Comparison of ENCODE assay signal across 19 mouse cellular contexts in the genomic region with DNA sequence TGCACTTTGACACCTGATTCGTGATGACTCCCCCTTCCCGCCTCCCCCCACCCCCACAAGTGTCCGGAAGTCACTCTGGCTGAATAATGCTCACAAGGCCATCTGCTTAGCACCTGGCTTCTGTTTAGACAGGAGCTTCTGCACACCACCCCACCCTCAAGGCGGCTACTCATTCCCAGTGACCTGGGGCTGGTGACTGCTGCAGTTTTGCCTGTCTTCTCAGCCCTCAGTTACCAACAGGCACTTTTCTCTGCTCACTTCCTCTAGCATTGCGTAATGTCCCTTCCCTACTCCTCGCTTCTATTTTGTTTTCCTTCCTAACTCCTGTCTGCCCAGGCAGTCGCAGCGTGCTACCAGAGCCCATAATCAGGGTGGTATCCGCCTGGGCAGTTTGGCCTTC. TPM values are rescaled to one million over a fixed set of nuclear protein-coding genes. Genes with fewer than 3 reads are reported as not detected.
DNase-seq lines count a peak whose midpoint lies in the region; ATAC-seq lines count a peak whose summit lies in the region.
"Had no signal": no experiment of that assay in that cellular context is flagged by ENCODE, and none has a peak within 500 bp of the region (broad histone marks: within the 10 kb centered on the region; RNA-seq: fewer than 3 reads in every experiment).

No protein-coding gene starts in this region.

- 48% methylated on average over 9 of the region's 9 CpGs for WGBS in liver, embryonic 12.5 days (ENCODE audit: insufficient replicate concordance)
- 63% methylated on average over 9 of the region's 9 CpGs for WGBS in liver, embryonic 11.5 days

- H3K4me3 ChIP-seq in liver, embryonic 12.5 days = no peak overlapping the region
- no peak overlapping the region for H3K4me3 ChIP-seq in liver, embryonic 11.5 days (ENCODE audit: low read depth, low read length)
- H3K4me3 ChIP-seq in megakaryocyte, embryonic 14.5 days (replicated peaks) = peak overlapping the region; percentile 38
- H3K4me3 ChIP-seq: embryonic facial prominence, embryonic 10.5 days; erythroblast, embryonic 14.5 days; heart, embryonic 15.5 days; hindbrain, embryonic 13.5 days had no signal

- peaks cover 26% of the 10 kb centered on the region for H3K4me1 ChIP-seq in liver, embryonic 12.5 days
- peaks cover 5% of the 10 kb centered on the region; the same call in 1 of the 2 replicates for H3K4me1 ChIP-seq in liver, embryonic 11.5 days (replicated peaks; ENCODE audit: control insufficient read depth, insufficient read depth, low read length)
- peaks cover 41% of the 10 kb centered on the region for H3K4me1 ChIP-seq in megakaryocyte, embryonic 14.5 days

- peak; percentile 18 for DNase-seq in adrenal gland, postnatal 14 days
- no peak for DNase-seq in adrenal gland, postnatal 10 days
- DNase-seq in liver, embryonic 11.5 days (ENCODE audit: low spot score) = no peak
- peak; percentile 20 for DNase-seq in brain, adult 2 months (ENCODE audit: low read depth, low spot score)
- no peak for DNase-seq in cerebellum, adult 9-11 months
- DNase-seq in thymus, postnatal 36 days = no peak
- DNase-seq: adrenal gland, postnatal 25 days; cerebellum, adult 9-10 months; gastrocnemius, postnatal 25 days; layer of hippocampus, postnatal 36 days; right cerebral cortex, postnatal 25 days had no signal

- no peak for ATAC-seq in liver, embryonic 12.5 days
- no peak for ATAC-seq in liver, embryonic 11.5 days (replicated peaks; ENCODE audit: low FRiP score)
- ATAC-seq: forebrain, embryonic 14.5 days had no signal

- H3K36me3 ChIP-seq in liver, embryonic 12.5 days = peaks cover 19% of the 10 kb centered on the region
- H3K36me3 ChIP-seq in liver, embryonic 11.5 days (ENCODE audit: control insufficient read depth, insufficient read depth, low read length) = peaks cover 5% of the 10 kb centered on the region
- peaks cover 25% of the 10 kb centered on the region for H3K36me3 ChIP-seq in megakaryocyte, embryonic 14.5 days (replicated peaks; ENCODE audit: low read length)

- no peak overlapping the region for H3K9ac ChIP-seq in liver, embryonic 12.5 days
- no peak overlapping the region for H3K9ac ChIP-seq in liver, embryonic 11.5 days (ENCODE audit: low read depth, low read length)
- H3K9ac ChIP-seq: heart, embryonic 15.5 days; hindbrain, embryonic 13.5 days had no signal

- 0 out of 2 replicates have a peak overlapping the region, but pooled peaks have one; percentile 40 for H3K27ac ChIP-seq in liver, embryonic 12.5 days
- no peak overlapping the region for H3K27ac ChIP-seq in liver, embryonic 11.5 days (ENCODE audit: low read depth, low read length)
- H3K27ac ChIP-seq: embryonic facial prominence, embryonic 10.5 days; heart, embryonic 15.5 days; hindbrain, embryonic 13.5 days had no signal

- no peaks in the 10 kb centered on the region for H3K27me3 ChIP-seq in liver, embryonic 12.5 days (replicated peaks)
- no peaks in the 10 kb centered on the region for H3K27me3 ChIP-seq in liver, embryonic 11.5 days (replicated peaks; ENCODE audit: control insufficient read depth, insufficient read depth, low read length)
- H3K27me3 ChIP-seq in megakaryocyte, embryonic 14.5 days (replicated peaks) = peaks cover 14% of the 10 kb centered on the region
- H3K27me3 ChIP-seq: heart, embryonic 15.5 days; hindbrain, embryonic 13.5 days had no signal

- H3K9me3 ChIP-seq in liver, embryonic 12.5 days (replicated peaks) = no peaks in the 10 kb centered on the region
- H3K9me3 ChIP-seq in liver, embryonic 11.5 days (ENCODE audit: control insufficient read depth, low read length) = no peaks in the 10 kb centered on the region
- peaks cover 5% of the 10 kb centered on the region; the same call in 1 of the 2 replicates for H3K9me3 ChIP-seq in megakaryocyte, embryonic 14.5 days
- H3K9me3 ChIP-seq: embryonic facial prominence, embryonic 10.5 days; heart, embryonic 15.5 days; hindbrain, embryonic 13.5 days had no signal

- H3K4me2 ChIP-seq in liver, embryonic 12.5 days = no peak overlapping the region
- H3K4me2 ChIP-seq in liver, embryonic 11.5 days = no peak overlapping the region
- H3K4me2 ChIP-seq: heart, embryonic 15.5 days; hindbrain, embryonic 13.5 days; midbrain, embryonic 11.5 days had no signal

RNA-seq across cellular contexts. Expression of gene Mrfap1, which starts 4.7 kb away (rescaled TPM):
- total RNA-seq in adrenal gland, postnatal 14 days (2021) = 550 and 571 TPM in 2 replicates
- total RNA-seq in adrenal gland, postnatal 10 days (2021) = 100 to 1,000 TPM; 429 to 477 TPM
- polyA plus RNA-seq in liver, embryonic 12.5 days (2016; fragmentation: Nextera tagmentation; extraction: Ambion mirVana) = 266 and 281 TPM in 2 replicates
- polyA plus RNA-seq in liver, embryonic 11.5 days (2014; fragmentation: Nextera tagmentation; extraction: Ambion mirVana) = 366 and 368 TPM in 2 replicates
- polyA plus RNA-seq in megakaryocyte, embryonic 14.5 days (2012; ENCODE audit: insufficient read depth, low replicate concordance) = 15.3 and 78.1 TPM in 2 replicates

RNA-seq across cellular contexts. Expression of gene Man2b2, which starts 38.6 kb away (rescaled TPM):
- total RNA-seq in adrenal gland, postnatal 14 days (2021) = 39.1 and 41.4 TPM in 2 replicates
- total RNA-seq in adrenal gland, postnatal 10 days (2021) = 10 to 100 TPM; 37.5 TPM
- 11.5 and 12.6 TPM in 2 replicates for polyA plus RNA-seq in liver, embryonic 12.5 days (2016; fragmentation: Nextera tagmentation; extraction: Ambion mirVana)
- polyA plus RNA-seq in liver, embryonic 11.5 days (2014; fragmentation: Nextera tagmentation; extraction: Ambion mirVana) = 17.4 and 20.2 TPM in 2 replicates
- polyA plus RNA-seq in megakaryocyte, embryonic 14.5 days (2012; ENCODE audit: insufficient read depth, low replicate concordance) = 66.2 and 73.5 TPM in 2 replicates

RNA-seq across cellular contexts. Expression of gene Bloc1s4, which starts 43.4 kb away (rescaled TPM):
- 23.7 and 27.2 TPM in 2 replicates for total RNA-seq in adrenal gland, postnatal 14 days (2021)
- 10 to 100 TPM; 22.6 to 27.2 TPM for total RNA-seq in adrenal gland, postnatal 10 days (2021)
- 23.7 and 26.8 TPM in 2 replicates for polyA plus RNA-seq in liver, embryonic 12.5 days (2016; fragmentation: Nextera tagmentation; extraction: Ambion mirVana)
- 29.1 and 30.0 TPM in 2 replicates for polyA plus RNA-seq in liver, embryonic 11.5 days (2014; fragmentation: Nextera tagmentation; extraction: Ambion mirVana)
- 27.2 and 43.7 TPM in 2 replicates for polyA plus RNA-seq in megakaryocyte, embryonic 14.5 days (2012; ENCODE audit: insufficient read depth, low replicate concordance)

Comparison
In these comparisons a context has a peak if more than half of its experiments do, and no peak if none do; other contexts are left out.
1. DNase-seq: peak in adrenal gland, postnatal 14 days (single experiment) and brain, adult 2 months (single experiment); none in adrenal gland, postnatal 10 days (single experiment), liver, embryonic 11.5 days (single experiment), cerebellum, adult 9-11 months (single experiment) and thymus, postnatal 36 days (0 of 2).